ENCODE assay signal across 22 mouse cellular contexts in the genomic region with DNA sequence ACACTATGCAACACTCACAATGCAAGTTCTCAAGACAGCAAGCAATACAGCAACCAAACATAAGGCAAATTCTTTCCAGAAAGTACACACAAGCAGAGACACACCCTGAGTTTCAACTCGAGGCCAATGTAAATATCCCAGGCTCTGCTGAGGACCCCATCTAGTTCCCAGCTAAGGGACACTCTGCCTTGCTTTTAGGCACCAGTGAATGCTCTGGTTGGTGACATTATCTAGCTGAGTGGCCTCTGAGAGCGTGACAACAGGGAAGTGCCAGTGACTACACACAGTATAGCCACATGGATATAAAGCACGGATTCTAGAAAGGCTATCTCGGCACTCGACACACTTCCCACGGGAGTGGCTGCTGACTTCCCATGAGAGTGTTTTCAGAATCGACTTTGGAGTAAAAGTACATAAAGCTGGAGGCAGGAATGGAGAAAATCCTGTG. TPM values are rescaled to one million over a fixed set of nuclear protein-coding genes. Genes with fewer than 3 reads are reported as not detected.
DNase-seq lines count a peak whose midpoint lies in the region; ATAC-seq and TF ChIP-seq lines count a peak whose summit lies in the region.
"Had no signal": no experiment of that assay in that cellular context is flagged by ENCODE, and none has a peak within 500 bp of the region (broad histone marks: within the 10 kb centered on the region; RNA-seq: fewer than 3 reads in every experiment).

No protein-coding gene starts in this region.

- H3K27me3 ChIP-seq in heart, embryonic 15.5 days, result peaks cover 3% of the 10 kb centered on the region; the same call in 1 of the 2 replicates
- H3K27me3 ChIP-seq in liver, embryonic 12.5 days (replicated peaks), result 0 out of 2 replicates have a peak, but pooled peaks cover 4% of the 10 kb centered on the region
- H3K27me3 ChIP-seq in liver, embryonic 11.5 days (replicated peaks; ENCODE audit: control insufficient read depth, insufficient read depth, low read length), result no peaks in the 10 kb centered on the region
- H3K27me3 ChIP-seq in intestine, embryonic 15.5 days (replicated peaks), result no peaks in the 10 kb centered on the region
- no peaks in the 10 kb centered on the region for H3K27me3 ChIP-seq in myocyte (ENCODE audit: control insufficient read depth, insufficient read depth, insufficient read length)
- H3K27me3 ChIP-seq: hindbrain, embryonic 12.5 days had no signal

- no peaks in the 10 kb centered on the region for H3K79me2 ChIP-seq in myocyte (ENCODE audit: control insufficient read depth, insufficient read depth)

- no peaks in the 10 kb centered on the region for H3K36me3 ChIP-seq in heart, embryonic 15.5 days
- H3K36me3 ChIP-seq in liver, embryonic 12.5 days, result no peaks in the 10 kb centered on the region
- H3K36me3 ChIP-seq in liver, embryonic 11.5 days (ENCODE audit: control insufficient read depth, insufficient read depth, low read length), result no peaks in the 10 kb centered on the region
- H3K36me3 ChIP-seq in intestine, embryonic 15.5 days, result no peaks in the 10 kb centered on the region
- H3K36me3 ChIP-seq in myocyte (ENCODE audit: control insufficient read depth, insufficient read depth), result no peaks in the 10 kb centered on the region
- H3K36me3 ChIP-seq: hindbrain, embryonic 12.5 days had no signal

- no peak overlapping the region for H3K4me3 ChIP-seq in heart, embryonic 15.5 days
- no peak overlapping the region for H3K4me3 ChIP-seq in liver, embryonic 12.5 days
- H3K4me3 ChIP-seq in liver, embryonic 11.5 days (ENCODE audit: low read depth, low read length), result no peak overlapping the region
- no peak overlapping the region for H3K4me3 ChIP-seq in intestine, embryonic 15.5 days (replicated peaks)
- no peak overlapping the region for H3K4me3 ChIP-seq in myocyte
- H3K4me3 ChIP-seq: hindbrain, embryonic 12.5 days; left cerebral cortex, adult 2 months had no signal

- H3ac ChIP-seq in myocyte (ENCODE audit: control insufficient read depth, insufficient read length), result no peak overlapping the region

- ATAC-seq in heart, embryonic 15.5 days (replicated peaks; ENCODE audit: insufficient number of reproducible peaks, insufficient read depth, low FRiP score, low read depth), result 0 out of 2 replicates have a peak, but pooled peaks have one; percentile 18
- 0 out of 2 replicates have a peak, but pooled peaks have one; percentile 48 for ATAC-seq in liver, embryonic 12.5 days
- no peak for ATAC-seq in liver, embryonic 11.5 days (replicated peaks; ENCODE audit: low FRiP score)
- peak; percentile 66 for ATAC-seq in intestine, embryonic 15.5 days
- ATAC-seq: forebrain, embryonic 16.5 days; midbrain, embryonic 16.5 days had no signal

- no peak for DNase-seq in heart, postnatal 14 days
- no peak for DNase-seq in liver, embryonic 11.5 days (ENCODE audit: low spot score)
- DNase-seq in gastrocnemius, adult 18-20 months (ENCODE audit: low spot score), result no peak
- DNase-seq: adrenal gland, postnatal 36 days; cerebellum, adult 11-12 months; cerebellum, postnatal 25 days; embryo, embryonic 11 days; kidney, postnatal 4 days; layer of hippocampus, adult 9-11 months; left cerebral cortex, postnatal 4 days; liver; lung, postnatal 10 days; right cerebral cortex, postnatal 25 days had no signal

- H3K9ac ChIP-seq in heart, embryonic 15.5 days, result no peak overlapping the region
- H3K9ac ChIP-seq in liver, embryonic 12.5 days, result no peak overlapping the region
- H3K9ac ChIP-seq in liver, embryonic 11.5 days (ENCODE audit: low read depth, low read length), result no peak overlapping the region
- H3K9ac ChIP-seq in intestine, embryonic 15.5 days, result no peak overlapping the region
- H3K9ac ChIP-seq: hindbrain, embryonic 12.5 days had no signal

- H3K4me2 ChIP-seq in heart, embryonic 15.5 days, result peak overlapping the region; percentile 9; the same call in 1 of the 2 replicates
- no peak overlapping the region for H3K4me2 ChIP-seq in liver, embryonic 12.5 days
- no peak overlapping the region for H3K4me2 ChIP-seq in liver, embryonic 11.5 days
- H3K4me2 ChIP-seq in intestine, embryonic 15.5 days (replicated peaks), result no peak overlapping the region; the same call in 1 of the 2 replicates
- peak overlapping the region; percentile 6 for H3K4me2 ChIP-seq in myocyte (ENCODE audit: low read depth)
- H3K4me2 ChIP-seq: hindbrain, embryonic 12.5 days had no signal

- 0 out of 2 replicates have a peak overlapping the region, but pooled peaks have one; percentile 0 for H3K27ac ChIP-seq in heart, embryonic 15.5 days
- no peak overlapping the region for H3K27ac ChIP-seq in liver, embryonic 12.5 days
- H3K27ac ChIP-seq in liver, embryonic 11.5 days (ENCODE audit: low read depth, low read length), result no peak overlapping the region
- H3K27ac ChIP-seq in intestine, embryonic 15.5 days, result peak overlapping the region; percentile 61; the same call in 1 of the 2 replicates
- H3K27ac ChIP-seq: hindbrain, embryonic 12.5 days; left cerebral cortex, adult 2 months had no signal

- WGBS in heart, embryonic 15.5 days, result 22% methylated on average over 7 of the region's 7 CpGs
- 59% methylated on average over 7 of the region's 7 CpGs for WGBS in liver, embryonic 12.5 days (ENCODE audit: insufficient replicate concordance)
- 64% methylated on average over 7 of the region's 7 CpGs for WGBS in liver, embryonic 11.5 days
- WGBS in intestine, embryonic 15.5 days, result 41% methylated on average over 7 of the region's 7 CpGs

- no peak for TF ChIP-seq POLR2A in myocyte (IDR thresholded peaks at IDR 0.05; ENCODE audit: insufficient read length, low read depth)

- intact Hi-C loops in heart, postnatal 14 days (cut with DNase I), result no loop called here

- H3K4me1 ChIP-seq in heart, embryonic 15.5 days (replicated peaks), result peaks cover 3% of the 10 kb centered on the region; the same call in 1 of the 2 replicates
- peaks cover 15% of the 10 kb centered on the region; the same call in 1 of the 2 replicates for H3K4me1 ChIP-seq in liver, embryonic 12.5 days
- H3K4me1 ChIP-seq in liver, embryonic 11.5 days (replicated peaks; ENCODE audit: control insufficient read depth, insufficient read depth, low read length), result peaks cover 3% of the 10 kb centered on the region; the same call in 1 of the 2 replicates
- H3K4me1 ChIP-seq in intestine, embryonic 15.5 days (replicated peaks), result peaks cover 11% of the 10 kb centered on the region
- H3K4me1 ChIP-seq: hindbrain, embryonic 12.5 days had no signal

- H3K9me3 ChIP-seq in heart, embryonic 15.5 days (replicated peaks), result no peaks in the 10 kb centered on the region
- no peaks in the 10 kb centered on the region for H3K9me3 ChIP-seq in liver, embryonic 12.5 days (replicated peaks)
- H3K9me3 ChIP-seq in liver, embryonic 11.5 days (ENCODE audit: control insufficient read depth, low read length), result no peaks in the 10 kb centered on the region
- H3K9me3 ChIP-seq in intestine, embryonic 15.5 days, result no peaks in the 10 kb centered on the region
- H3K9me3 ChIP-seq: hindbrain, embryonic 12.5 days had no signal

TF ChIP-seq in myocyte, 11 proteins besides CTCF, POLR2A, EP300 and RAD21:
- TF ChIP-seq USF1 (IDR thresholded peaks at IDR 0.05; ENCODE audit: low read depth), result no peak
- no peak for TF ChIP-seq CEBPB (IDR thresholded peaks at IDR 0.05; ENCODE audit: insufficient read depth, poor library complexity, severe bottlenecking)
- TF ChIP-seq TCF12 (IDR thresholded peaks at IDR 0.05; ENCODE audit: insufficient read depth, poor library complexity, severe bottlenecking), result no peak
- TF ChIP-seq E2F4 (IDR thresholded peaks at IDR 0.05; ENCODE audit: insufficient read depth), result no peak
- no peak for TF ChIP-seq MAX (IDR thresholded peaks at IDR 0.05; ENCODE audit: low read depth)
TF ChIP-seq in myocyte: peak in this region for 0.

RNA-seq across cellular contexts. Expression of a gene that starts 58.3 kb away (rescaled TPM):
- polyA plus RNA-seq in heart, embryonic 15.5 days (2015; fragmentation: Nextera tagmentation; extraction: Ambion mirVana), result 15.8 and 25.5 TPM in 2 replicates
- 10 to 100 TPM in 1 of 2 experiments, 1 to 10 TPM in 1; 9.9 to 12.6 TPM for total RNA-seq in heart, postnatal 14 days (2021)
- 12.9 and 13.6 TPM in 2 replicates for polyA plus RNA-seq in liver, embryonic 12.5 days (2016; fragmentation: Nextera tagmentation; extraction: Ambion mirVana)
- polyA plus RNA-seq in liver, embryonic 11.5 days (2014; fragmentation: Nextera tagmentation; extraction: Ambion mirVana), result 21.8 and 27.2 TPM in 2 replicates
- 34.5 and 35.1 TPM in 2 replicates for polyA plus RNA-seq in intestine, embryonic 15.5 days (2015; fragmentation: Nextera tagmentation; extraction: Ambion mirVana)
- not detected for polyA plus RNA-seq in myocyte (2012; fragmentation: generic; extraction: Trizol)
- 1 to 10 TPM; 1.5 to 2.9 TPM for total RNA-seq in gastrocnemius, adult 18-20 months (2021)
- polyA plus RNA-seq: C2C12 had no signal

Comparison
In these comparisons a context has a peak if more than half of its experiments do, and no peak if none do; other contexts are left out.
1. H3K27ac ChIP-seq: peak in heart, embryonic 15.5 days (single experiment) and intestine, embryonic 15.5 days (single experiment); none in liver, embryonic 12.5 days (single experiment) and liver, embryonic 11.5 days (single experiment).
2. H3K4me2 ChIP-seq: peak in heart, embryonic 15.5 days (single experiment) and myocyte (single experiment); none in liver, embryonic 12.5 days (single experiment), liver, embryonic 11.5 days (single experiment) and intestine, embryonic 15.5 days (single experiment).
3. RNA of a gene that starts 58.3 kb away (polyA plus RNA-seq): 34.5 to 35.1 TPM in intestine, embryonic 15.5 days, 21.8 to 27.2 TPM in liver, embryonic 11.5 days, 15.8 to 25.5 TPM in heart, embryonic 15.5 days and 12.9 to 13.6 TPM in liver, embryonic 12.5 days; not detected in myocyte (single experiment); every median in the first group is over 10 times any median in the second.